Mouse (Mus musculus): ENCODE measurements around the gene Rpn2. TPM values are rescaled to one million over a fixed set of nuclear protein-coding genes. Genes with fewer than 3 reads are reported as not detected.

Rpn2 gene
- polyA plus RNA-seq, 1 experiment from 2014 or later = 225 TPM

GRCm38 (mm10) chr2:157375051-157375450 lies 96.2 kb downstream of the Rpn2 start:
- Histone ChIP-seq H3K36me3 (ENCODE audit: control insufficient read depth, insufficient read depth, low read length) (peaks cover 4% of the 10 kb centered on the region; the same call in 1 of the 2 replicates), H3K9me3 (replicated peaks; ENCODE audit: control insufficient read depth, low read length, poor library complexity, severe bottlenecking) (no peaks in the 10 kb centered on the region), H3K4me1 (ENCODE audit: control insufficient read depth, insufficient read depth, low read length) (peaks cover 18% of the 10 kb centered on the region), H3K27ac (ENCODE audit: low read length) (no peak overlapping the region), H3K9ac (ENCODE audit: low read depth, low read length) (0 out of 2 replicates have a peak overlapping the region, but pooled peaks have one; percentile 15), H3K4me3 (ENCODE audit: low read depth, low read length) (no peak overlapping the region), H3K27me3 (ENCODE audit: control insufficient read depth, insufficient read depth, low read depth, low read length) (no peaks in the 10 kb centered on the region), H3K4me2 (ENCODE audit: low read length) (no peak overlapping the region)
- 53% methylated on average over 8 of the region's 8 CpGs for WGBS
- ATAC-seq = no peak

Other genes starting within 250 kb of the Rpn2 start
- gene Soga1, start 199.8 kb upstream of the Rpn2 start, polyA plus RNA-seq (2015; fragmentation: Nextera tagmentation; extraction: Ambion mirVana) = 5.2 and 5.5 TPM in 2 replicates
- not detected in 2 replicates for gene Tldc2, start 192.0 kb upstream of the Rpn2 start, polyA plus RNA-seq (2015; fragmentation: Nextera tagmentation; extraction: Ambion mirVana)
- gene Samhd1, start 143.8 kb upstream of the Rpn2 start, polyA plus RNA-seq (2015; fragmentation: Nextera tagmentation; extraction: Ambion mirVana) = 9.1 and 9.6 TPM in 2 replicates
- gene Rbl1, start 74.5 kb upstream of the Rpn2 start, polyA plus RNA-seq (2015; fragmentation: Nextera tagmentation; extraction: Ambion mirVana) = 4.2 and 5.3 TPM in 2 replicates
- 0.54 and 0.63 TPM in 2 replicates for gene Mroh8, start 532 bp downstream of the Rpn2 start, polyA plus RNA-seq (2015; fragmentation: Nextera tagmentation; extraction: Ambion mirVana)
- 2.6 and 2.7 TPM in 2 replicates for gene Ghrh, start 68.5 kb downstream of the Rpn2 start, polyA plus RNA-seq (2015; fragmentation: Nextera tagmentation; extraction: Ambion mirVana)
- 94.6 and 111 TPM in 2 replicates for gene Manbal, start 88.6 kb downstream of the Rpn2 start, polyA plus RNA-seq (2015; fragmentation: Nextera tagmentation; extraction: Ambion mirVana)
- 32.5 and 33.2 TPM in 2 replicates for gene Src, start 139.4 kb downstream of the Rpn2 start, polyA plus RNA-seq (2015; fragmentation: Nextera tagmentation; extraction: Ambion mirVana)

All from midbrain, embryonic 16.5 days (tissue).